Mouse (Mus musculus): ENCODE measurements around the gene Tex2.

Gene Tex2

DNA sequence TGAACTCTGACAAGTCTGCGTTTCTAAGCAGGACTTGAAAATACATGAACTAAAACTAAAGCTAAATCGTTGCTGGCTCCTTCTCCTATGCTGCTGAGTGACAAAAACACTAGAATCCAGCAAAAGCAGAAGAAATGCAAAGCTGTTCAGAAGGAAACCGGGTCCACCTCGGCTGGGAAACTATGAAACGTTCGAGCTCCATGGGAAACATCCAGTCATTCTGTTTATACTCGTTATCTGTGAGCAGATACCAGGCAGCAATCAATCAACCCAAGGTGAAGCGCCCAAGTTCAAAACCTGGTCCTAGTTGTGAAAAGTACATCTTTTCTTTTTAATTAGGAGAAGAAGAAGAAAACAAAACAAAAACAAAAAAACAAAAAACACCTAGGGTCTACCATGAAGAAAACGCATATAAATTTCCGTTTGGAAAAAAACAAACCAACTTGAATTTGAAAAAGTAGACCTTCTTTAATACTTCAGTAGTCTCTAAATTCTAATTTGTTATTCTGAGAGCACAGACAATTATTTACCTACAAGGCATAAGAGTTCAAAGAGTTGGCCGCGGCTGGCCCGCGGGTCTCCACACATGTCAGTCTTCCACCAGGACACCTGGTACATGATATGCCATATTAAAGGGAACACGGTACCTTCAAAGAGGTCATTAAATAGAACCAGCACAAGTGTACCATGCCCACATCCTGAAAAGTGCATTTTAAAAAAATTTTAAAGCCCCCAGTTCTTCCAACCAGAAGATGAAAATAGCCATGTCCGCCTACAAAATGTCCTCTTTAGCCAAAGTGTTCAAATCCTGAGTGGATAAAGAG, 127.0 kb downstream of the Tex2 start:
- DNase-seq (ENCODE audit: inconsistent ontology term): no peak

DNA sequence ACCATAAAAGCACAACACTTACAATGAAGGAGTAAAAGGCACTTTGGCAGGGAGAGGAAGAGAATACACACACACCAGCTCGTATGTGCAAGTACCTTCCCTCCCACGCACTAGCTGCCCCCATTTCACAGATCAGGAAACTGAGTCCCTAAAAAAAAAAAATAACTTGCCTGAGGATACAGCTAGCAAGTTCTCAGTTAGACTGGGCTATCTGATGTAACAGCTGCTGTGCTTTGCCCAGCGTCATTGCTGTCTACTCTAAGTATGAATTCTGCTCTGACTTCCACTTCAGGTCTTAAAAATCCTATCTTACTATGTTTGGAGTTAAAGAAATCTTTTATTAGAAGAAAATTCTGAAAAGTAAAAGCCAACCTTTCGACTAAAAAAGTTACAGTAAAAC, 127.6 kb downstream of the Tex2 start:
- no peak for DNase-seq (ENCODE audit: inconsistent ontology term)

DNA sequence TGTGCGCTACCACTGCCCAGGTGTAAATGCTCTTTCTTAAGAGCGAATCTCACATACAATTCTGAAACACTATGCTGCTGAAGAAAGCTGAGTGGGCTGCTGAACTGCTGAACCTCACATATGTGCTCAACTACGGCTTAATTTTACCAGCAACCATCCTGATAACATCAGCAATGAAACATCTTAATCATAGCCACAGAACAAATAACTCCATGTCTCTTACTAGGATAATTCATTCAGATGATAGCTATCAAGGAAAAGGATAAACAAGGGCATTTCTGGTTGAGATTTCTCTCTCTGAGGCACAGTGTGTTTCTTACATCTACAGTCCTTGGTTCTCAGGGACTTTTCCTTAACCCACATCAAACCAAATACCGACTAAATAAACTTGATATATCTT, 128.3 kb downstream of the Tex2 start:
- no peak for DNase-seq (ENCODE audit: inconsistent ontology term)

DNA sequence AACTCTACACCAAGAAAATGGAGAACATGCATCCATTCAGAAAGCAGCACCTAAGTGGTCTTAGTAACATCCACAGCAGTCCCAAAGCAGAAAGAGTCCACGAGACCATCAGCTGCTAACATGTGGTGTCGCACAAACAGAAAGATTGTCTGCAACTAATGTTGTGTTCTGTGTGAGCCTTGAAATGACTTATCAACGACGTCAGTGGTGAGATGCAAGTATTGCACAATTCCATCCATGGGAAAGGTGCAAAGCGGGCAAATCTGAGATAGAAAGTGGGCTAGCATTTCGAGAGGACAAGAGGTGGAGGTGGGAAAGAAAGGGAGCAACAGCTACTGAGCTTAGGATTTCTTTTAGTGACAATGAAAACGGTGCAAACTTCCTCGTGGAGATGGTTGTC, 130.4 kb downstream of the Tex2 start:
- DNase-seq (ENCODE audit: inconsistent ontology term): no peak

DNA sequence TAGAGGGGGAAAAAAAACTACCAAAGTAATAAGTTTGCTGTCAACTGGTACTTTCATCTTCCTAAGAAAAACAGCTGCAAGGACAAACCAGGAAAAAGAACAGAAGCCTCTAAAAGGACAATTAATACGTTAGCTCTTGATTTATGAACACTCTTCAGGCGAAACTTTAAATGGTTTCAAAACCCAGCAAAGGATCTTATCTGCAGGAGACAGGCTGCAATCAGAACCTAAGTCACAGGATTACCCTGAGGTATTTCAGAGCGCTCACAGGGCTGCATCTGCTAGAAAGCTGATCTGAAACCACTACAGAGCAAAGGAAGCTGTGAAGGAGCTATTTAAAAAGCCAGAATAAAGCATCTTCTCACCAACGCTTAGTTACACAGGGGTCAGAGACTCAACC, 131.6 kb downstream of the Tex2 start:
- DNase-seq (ENCODE audit: inconsistent ontology term): no peak

DNA sequence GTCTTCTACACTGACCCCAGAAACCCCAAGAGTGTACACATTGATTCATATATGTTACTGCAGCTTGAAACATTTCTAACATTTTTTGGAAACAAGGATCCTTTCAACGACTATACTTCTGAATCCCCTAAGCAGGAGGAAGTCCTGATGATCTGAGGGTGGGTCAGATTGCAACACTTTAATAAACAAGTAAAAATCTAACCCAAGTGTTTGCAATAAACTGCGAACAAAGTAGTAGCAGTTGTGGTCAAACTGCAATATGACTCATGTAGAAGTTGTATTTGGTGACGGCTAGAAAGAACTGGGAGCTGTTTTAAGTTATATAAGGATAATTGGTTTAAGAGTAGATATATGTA, 132.7 kb downstream of the Tex2 start:
- DNase-seq (ENCODE audit: inconsistent ontology term): no peak

DNA sequence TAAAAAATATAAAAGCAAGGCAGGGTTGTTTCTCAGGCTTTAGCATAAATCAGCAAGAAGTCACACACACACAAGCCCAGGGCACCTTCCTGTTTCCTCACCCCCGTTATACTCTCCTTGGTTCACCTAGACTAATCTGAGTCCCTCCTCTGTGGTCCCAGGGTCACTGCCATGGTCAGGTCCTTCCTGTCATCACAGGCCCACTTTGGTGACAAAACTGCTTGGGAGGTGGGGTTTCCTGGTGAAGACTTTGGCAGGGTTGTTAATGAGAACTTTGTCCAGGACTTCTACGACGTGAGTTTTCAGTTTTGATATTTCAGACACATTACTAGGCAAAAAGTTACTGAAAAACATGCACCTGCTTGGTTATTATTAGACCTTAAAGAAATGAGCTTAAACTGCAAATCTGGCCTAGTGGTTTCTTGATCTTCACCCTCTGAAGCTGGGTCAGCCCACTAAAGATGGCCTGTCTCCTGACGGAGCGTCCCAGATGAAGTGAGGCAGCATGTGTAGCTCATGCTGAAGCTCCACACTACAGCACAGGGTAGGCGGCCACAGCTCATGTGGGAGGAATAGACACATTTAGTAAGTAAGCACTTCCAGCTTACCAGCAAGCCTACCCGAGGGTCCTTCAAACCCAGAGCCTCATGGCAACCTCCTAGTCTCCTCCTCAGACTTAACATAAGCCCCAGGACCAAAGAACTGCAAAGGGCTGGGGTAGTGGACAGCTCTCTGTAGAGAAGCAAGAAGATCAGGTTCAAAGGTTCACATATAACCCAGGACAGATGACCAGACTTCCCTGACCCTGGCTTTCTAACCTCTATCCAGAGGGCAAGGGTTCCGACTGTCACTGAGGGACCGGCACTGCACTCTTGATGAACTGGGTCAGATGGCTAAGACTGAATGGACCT, 133.3 kb downstream of the Tex2 start:
- DNase-seq (ENCODE audit: inconsistent ontology term): no peak

DNA sequence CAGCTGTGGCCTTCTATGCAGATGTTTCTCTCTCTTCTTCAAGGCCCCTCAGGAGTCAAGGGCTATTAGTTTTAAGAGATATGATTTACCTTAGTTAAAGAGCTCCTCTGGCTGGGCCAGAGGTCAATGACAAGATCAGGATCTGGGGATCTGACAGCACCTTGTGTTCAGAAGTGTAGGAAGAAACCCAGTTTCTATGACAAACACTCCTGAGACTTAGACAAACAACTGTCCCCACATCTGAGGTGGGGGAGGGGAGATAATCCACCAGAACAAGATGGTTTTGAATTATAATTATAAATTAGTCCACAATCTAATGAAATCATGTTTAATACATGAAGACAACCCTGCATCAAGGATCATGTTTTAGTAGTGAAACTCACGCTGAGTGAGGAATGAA, 134.5 kb downstream of the Tex2 start:
- DNase-seq (ENCODE audit: inconsistent ontology term): no peak

DNA sequence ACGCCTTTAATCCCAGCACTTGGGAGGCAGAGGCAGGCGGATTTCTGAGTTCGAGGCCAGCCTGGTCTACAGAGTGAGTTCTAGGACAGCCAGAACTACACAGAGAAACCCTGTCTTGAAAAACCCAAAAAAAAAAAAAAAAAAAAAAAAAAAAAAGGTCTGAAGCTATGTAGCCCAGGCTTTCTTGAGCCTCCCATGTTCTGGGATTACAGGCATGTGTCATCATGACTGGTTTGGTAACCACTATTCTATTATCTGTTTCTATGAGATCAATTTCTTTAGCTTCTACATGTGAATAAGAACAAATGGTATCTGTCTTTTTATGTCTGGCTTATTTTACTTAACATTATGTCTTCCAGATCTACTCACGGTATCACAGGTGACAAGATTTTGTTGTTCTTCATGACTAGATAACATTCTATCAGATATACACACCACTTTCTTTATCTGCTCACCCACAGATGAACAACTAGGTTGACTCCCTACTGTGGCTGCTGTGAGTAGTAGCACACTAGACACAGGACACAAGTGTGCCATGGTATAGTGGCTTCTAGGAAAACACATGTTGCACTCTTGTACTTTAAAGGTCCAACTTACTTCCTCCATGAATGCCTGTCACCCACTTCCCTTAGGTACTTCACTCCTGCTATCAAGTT, 135.6 kb downstream of the Tex2 start:
- no peak for DNase-seq (ENCODE audit: inconsistent ontology term)

DNA sequence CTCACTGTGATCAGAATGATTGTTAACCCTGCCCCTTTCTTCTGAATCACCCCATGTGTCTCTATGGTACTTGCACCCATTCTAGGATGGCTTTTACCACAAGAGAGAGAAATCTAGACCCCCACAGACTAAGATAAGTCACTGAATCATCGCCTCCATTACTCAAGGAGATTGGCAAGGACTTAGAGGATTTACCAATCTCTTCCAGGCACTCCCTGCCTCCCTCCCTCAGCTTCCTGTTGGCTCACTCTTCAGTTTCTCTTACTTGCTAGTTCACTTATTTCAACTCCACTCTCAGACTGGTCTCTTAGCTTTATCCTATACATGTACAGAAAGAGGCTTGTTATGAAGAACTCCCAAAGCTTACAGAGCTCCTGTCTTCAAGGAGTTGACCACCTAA, 137.9 kb downstream of the Tex2 start:
- DNase-seq (ENCODE audit: inconsistent ontology term): no peak

DNA sequence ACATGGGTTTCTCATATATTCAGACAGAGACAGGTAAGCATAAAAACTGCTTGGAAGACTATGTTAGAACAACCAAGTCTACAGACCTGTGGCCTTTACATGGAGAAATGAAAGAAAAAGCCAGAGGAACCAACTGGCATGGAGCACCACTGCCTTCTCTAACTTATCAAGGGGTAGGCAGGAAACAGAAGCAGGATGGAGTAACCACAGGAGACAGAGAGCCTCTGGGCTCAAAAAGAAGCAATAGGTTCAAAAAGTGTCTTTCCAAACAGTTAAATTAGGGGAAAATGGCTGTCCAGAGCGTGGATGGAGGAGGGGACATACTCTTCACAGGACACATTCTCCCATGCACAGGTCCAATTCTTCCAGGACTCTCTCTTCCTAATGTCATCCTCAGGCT, 141.6 kb downstream of the Tex2 start:
- DNase-seq (ENCODE audit: inconsistent ontology term): no peak

DNA sequence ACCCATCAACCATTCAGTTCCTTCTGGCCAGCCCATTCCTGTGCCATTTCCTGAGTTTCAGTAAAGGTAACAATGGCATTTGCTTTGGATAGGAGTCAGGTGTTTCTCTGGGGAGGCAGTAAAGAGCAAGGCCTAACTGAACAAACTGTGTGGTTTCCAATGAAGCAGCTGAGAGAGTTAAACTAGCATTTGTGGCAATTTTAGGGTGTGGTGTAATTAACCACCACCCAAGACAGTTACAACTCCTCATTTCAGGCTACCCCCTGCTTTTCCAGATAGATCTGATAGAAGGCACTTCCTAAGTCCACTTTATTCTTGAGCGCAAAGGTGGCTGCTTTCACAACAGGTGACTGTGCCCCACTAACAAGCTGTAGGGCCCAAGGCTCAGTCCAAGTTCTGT, 144.7 kb downstream of the Tex2 start:
- no peak for DNase-seq (ENCODE audit: inconsistent ontology term)

DNA sequence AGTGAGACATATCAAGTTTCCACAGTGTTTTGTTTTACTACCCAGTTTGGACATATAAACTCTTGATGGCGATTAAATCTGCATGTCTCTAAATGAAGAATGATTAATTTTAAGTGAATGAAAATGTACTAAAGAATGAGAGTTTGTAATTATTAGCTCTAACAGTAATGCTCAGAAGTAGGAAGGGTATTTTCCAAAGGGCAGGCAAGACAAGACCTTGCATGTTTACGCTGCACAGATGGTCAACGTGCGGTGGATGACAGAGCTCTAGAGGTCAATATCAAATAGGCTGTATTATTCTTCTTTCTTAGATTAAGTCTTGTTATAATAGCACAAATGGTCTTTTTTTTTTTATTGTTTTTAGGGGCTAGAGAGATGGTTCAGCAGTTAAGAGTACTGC, 147.3 kb downstream of the Tex2 start:
- DNase-seq (ENCODE audit: inconsistent ontology term): no peak

DNA sequence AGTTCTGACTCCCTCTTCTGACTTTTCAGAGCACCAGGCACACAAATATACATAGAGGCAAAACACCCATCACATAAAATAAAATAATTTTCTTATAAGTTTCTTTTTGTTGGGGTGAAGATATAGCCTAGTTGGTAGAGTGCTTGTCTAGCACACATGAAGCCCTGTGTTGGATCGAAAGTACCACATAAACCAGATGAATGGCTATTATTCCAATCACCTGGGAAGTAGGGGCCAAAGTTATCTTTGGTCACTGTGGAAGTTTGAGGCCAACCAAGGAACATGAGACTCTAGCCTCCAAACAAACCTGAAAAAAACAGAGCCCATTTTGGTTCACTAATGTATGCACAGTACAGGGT, 147.7 kb downstream of the Tex2 start:
- DNase-seq (ENCODE audit: inconsistent ontology term): no peak

DNA sequence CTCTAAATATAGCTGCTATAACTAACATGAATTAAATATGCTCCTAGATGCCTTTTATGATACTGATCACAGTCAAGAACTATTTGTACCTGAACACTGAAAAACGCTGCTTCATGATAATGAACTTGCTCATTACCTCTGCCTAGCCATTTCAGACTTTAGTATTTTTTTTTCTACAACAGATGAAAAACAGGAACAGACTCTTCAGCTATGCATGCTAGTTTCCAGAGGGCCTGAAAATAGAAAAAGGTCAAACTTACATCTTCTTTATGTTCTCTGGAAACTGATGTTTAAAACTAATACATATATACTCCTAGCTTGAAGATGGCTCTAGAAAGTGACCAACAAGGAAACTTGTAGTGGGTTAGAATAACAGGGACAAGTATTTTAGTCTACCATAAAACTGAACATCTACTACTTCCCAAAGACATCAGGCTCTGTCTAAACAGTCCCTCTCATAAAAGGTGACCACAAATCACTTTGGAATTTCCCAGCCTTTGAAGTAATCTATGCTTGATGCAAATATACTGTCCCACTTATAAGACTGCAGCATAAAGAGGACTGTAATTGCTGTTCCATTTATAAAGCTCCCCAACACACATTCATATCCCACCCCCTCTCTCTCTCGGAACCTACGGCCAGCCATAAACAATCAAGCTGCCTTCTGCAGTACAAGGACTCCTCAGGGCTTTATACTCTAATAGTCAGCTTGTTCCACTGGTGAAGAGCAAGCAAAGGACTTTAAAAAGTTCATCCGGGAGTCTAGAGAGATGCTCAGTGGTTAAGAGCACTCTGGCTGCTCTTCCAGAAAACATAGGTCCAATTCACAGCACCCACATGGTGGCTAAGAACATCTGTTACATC, 148.3 kb downstream of the Tex2 start:
- no peak for DNase-seq (ENCODE audit: inconsistent ontology term)

DNA sequence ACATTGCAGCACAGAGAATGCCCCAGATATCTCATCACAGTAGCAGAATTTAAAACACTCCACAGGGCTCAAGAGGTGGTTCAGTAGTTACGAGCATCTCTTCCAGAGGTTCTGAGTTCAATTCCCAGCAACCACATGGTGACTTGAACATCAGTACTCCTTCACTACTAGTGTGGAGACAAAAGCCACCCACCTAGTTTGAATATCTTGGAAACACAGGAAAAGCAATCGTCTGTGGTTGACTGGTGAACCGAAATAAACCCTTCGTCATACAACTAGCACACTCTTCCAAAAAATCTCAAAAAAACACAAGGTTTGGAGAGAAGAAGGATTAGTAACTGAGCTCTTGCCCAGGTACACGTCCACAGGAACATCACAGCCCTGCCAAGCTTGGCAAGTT, 149.4 kb downstream of the Tex2 start:
- peak; percentile 17 for DNase-seq (ENCODE audit: inconsistent ontology term)

DNA sequence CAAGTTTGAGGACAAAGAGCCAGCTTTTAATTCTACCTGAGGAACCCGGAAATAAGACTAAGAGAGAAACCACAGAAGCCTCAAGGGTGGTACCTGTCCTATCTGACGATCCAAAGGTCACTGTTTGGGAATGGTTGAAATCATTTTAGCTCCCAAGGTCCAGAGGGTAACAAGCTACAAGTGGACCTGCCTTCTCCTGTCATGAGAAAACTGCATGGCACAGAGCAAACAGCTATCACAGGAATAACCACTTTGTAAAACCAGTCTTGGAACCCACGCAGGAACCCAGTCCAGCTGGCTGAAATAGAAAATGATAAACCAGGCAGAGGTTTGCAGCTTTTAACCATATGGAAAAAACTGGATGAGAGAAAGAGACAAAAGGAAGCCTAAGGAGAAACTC, 150.9 kb downstream of the Tex2 start:
- DNase-seq (ENCODE audit: inconsistent ontology term): no peak

DNA sequence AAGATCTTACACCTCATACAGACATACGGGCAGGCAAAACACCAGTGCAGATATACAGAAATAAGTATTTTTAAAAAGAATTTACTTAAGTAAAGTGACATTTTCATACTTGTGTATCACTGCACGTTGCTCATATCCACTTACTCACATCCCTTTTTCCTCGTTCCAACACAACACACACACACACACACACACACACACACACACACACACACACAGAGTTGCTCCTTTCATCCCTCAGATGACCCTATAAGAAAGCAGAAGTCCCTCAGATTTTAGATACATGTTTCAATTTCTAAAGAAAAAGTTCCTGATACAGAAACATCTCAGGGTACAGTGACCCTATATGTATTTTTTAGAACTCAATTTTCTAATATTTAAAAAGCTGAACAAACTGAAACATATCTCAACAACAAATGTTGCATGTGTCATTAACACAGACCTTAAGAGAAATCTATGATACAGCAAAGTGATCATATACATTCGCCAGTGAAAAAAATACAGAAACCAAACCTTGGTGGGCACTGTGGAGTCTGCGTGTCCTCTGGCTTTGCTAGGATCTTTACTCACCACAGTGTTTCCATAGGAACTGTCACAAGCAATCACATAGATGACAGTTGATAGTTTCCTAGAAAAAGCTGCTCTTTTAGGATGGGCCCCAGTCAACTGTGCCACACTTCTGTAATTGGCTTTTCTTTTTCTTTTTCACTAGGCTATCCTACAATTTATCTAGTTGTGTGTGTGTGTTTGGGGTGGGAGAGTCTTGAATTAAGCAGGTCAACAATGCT, 151.9 kb downstream of the Tex2 start:
- no peak for DNase-seq (ENCODE audit: inconsistent ontology term)

DNA sequence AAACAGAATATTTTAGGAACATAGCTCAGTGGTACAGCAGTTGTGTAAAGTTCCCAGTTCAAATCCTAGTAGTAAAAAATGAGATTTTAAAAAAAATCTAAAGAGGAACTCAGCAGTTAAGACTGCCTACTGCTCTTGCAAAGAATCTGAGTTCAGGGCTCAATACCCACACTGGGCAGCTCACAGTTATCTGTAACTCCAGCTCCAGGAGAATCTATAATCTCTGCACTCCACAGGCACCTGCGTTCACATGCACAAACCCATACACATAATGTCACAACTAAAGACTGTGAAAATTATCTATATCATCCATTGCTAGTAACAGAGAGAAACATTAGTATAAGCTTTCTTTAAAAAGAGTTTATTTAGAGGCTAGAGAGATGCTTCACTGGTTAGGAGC, 152.6 kb downstream of the Tex2 start:
- no peak for DNase-seq (ENCODE audit: inconsistent ontology term)

DNA sequence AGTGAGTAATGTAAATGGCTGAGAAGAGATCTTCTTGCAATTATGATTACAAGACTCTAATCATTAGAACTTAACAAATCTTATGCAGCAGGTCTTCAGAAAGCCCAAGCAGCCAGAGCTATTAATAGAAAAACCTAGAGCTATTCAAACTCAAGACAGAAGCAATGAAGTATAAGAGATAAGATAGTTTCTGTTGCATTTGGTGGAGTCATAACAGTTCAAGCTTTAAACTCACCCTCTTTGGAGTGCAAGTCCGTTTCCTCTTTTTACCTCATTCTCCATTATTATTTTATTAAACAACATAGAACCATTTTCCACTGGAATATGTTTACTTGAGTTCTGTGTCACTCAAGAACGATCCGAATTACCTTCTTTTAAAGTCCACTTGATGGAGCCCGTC, 154.7 kb downstream of the Tex2 start:
- no peak for DNase-seq (ENCODE audit: inconsistent ontology term)
